16 mouse cellular contexts compared by ENCODE assay signal in the genomic region with DNA sequence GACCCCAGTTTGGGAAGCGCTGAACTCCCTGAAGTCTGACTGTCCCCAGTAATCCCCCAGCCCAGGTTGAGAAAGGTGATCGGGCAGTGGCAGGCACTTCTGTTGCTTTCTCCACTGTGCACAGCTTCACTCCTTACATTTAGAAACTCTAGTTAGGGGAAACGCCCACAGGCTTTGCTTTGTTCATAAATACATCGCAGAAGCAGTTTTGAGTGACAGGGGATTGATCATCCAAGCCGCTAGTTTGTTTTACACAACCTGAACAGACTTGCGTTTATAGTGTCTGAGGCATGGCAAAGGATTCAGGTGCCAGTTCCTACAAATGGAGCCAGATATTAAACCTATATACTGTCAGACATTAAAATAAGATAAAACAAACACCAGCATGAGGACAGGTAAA.
"Had no signal": no experiment of that assay in that cellular context is flagged by ENCODE, and none has a peak within 500 bp of the region (broad histone marks: within the 10 kb centered on the region; RNA-seq: fewer than 3 reads in every experiment).

No protein-coding gene starts in this region.

- H3K4me3 ChIP-seq: lung, embryonic 15.5 days; megakaryocyte, embryonic 14.5 days; midbrain, embryonic 13.5 days; midbrain, embryonic 15.5 days; neural tube, embryonic 12.5 days had no signal

- H3K27ac ChIP-seq: lung, embryonic 15.5 days; macrophage; midbrain, embryonic 13.5 days; midbrain, embryonic 15.5 days; neural tube, embryonic 12.5 days had no signal

- ATAC-seq: liver, postnatal 0 days; lung, postnatal 0 days; midbrain, embryonic 13.5 days; midbrain, embryonic 15.5 days had no signal

- H3K4me2 ChIP-seq: lung, embryonic 15.5 days; midbrain, embryonic 11.5 days; midbrain, embryonic 13.5 days; midbrain, embryonic 15.5 days; neural tube, embryonic 12.5 days had no signal

- H3K27me3 ChIP-seq: lung, embryonic 15.5 days; megakaryocyte, embryonic 14.5 days; midbrain, embryonic 13.5 days; neural tube, embryonic 12.5 days had no signal

- H3K36me3 ChIP-seq: lung, embryonic 15.5 days; midbrain, embryonic 13.5 days; midbrain, embryonic 15.5 days; neural tube, embryonic 12.5 days had no signal

- H3K9ac ChIP-seq: liver, postnatal 0 days; lung, embryonic 15.5 days; midbrain, embryonic 13.5 days; midbrain, embryonic 15.5 days; neural tube, embryonic 12.5 days had no signal

- H3K4me1 ChIP-seq: megakaryocyte, embryonic 14.5 days; midbrain, embryonic 15.5 days had no signal

- H3K9me3 ChIP-seq: lung, embryonic 15.5 days; midbrain, embryonic 13.5 days; midbrain, embryonic 15.5 days; neural tube, embryonic 12.5 days had no signal

- DNase-seq: liver, postnatal 0 days; lung, adult 2 months; lung, postnatal 14 days; lung, postnatal 36 days; right cerebral cortex, postnatal 14 days; thymus, adult 18-20 months; thymus, postnatal 14 days; thymus, postnatal 36 days had no signal
